Mouse (Mus musculus) cerebellum, postnatal 25 days (tissue): ENCODE results near the gene Tead2.

ENCODE experiments used
- DNase-seq, 2 experiments: peaks; one replicate each; pipeline ENCODE4 v3.0.0; 2021; ENCODE audit warnings: mixed read lengths in 2 of 2

The Tead2 gene

DNA sequence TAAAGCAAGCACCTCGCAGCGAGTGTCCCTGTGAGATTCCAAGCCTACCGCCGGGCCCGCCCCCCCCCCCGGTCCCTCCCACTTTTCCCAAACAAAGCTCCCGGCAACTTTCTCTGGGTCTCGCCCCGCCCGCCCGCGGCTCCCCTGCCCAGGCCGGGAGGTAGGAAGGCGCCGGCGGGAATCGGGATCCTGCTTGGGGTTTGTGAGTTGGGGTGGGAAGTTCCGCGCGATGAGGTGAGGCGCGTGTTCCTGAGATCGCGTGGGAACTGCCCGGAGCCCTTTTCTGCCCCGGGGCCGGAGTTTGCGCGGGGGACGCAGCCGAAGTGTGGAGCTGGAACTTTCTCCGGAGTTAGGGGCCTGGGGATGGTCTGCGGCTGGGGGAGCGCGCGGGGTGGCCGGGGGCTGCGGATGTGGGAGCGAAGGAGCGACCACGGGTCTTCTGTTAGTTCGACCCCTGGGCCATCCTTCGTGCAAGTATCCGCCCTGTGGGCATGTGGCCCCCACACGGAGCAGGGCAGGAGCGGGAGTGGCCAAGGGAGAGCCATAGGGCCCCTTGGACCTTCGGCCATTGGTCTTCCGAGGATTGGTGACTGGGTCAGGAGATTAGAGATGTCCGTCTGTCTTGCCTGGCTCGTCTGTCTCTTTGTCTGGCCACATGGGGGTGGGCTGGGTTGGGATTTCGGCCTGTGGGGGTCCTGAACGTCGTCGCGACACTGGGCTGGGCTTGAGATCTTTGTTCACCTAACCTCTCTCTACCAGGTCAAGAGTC is at the start of gene Tead2:
Tead2 (plus strand) TSS at position 81 of the 769 bp plus-strand sequence.
- no peak for DNase-seq

DNA sequence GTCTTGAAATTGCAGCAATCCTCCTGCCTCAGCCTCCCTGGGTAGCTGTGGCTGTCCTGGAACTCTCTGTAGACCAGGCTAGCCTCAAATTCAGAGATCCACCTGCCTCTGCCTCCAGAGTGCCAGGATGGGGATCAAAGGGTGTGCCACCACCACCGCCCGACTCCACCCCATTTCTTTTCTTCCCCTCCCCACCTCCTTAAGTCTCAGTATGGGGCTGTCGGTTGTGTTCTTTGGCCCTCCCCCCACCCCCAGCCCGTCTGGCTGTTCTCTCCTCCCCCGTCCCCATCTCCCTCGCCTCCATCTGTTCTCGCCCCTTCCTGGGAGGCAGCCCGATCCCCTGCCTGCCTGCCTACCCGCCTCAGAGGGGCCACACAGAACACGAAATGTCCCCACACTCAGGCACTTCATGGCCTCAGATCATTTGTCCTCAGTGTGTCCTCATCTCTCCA is 48.6 kb upstream of the Tead2 start:
- DNase-seq, result peak; percentile 77 to 80

DNA sequence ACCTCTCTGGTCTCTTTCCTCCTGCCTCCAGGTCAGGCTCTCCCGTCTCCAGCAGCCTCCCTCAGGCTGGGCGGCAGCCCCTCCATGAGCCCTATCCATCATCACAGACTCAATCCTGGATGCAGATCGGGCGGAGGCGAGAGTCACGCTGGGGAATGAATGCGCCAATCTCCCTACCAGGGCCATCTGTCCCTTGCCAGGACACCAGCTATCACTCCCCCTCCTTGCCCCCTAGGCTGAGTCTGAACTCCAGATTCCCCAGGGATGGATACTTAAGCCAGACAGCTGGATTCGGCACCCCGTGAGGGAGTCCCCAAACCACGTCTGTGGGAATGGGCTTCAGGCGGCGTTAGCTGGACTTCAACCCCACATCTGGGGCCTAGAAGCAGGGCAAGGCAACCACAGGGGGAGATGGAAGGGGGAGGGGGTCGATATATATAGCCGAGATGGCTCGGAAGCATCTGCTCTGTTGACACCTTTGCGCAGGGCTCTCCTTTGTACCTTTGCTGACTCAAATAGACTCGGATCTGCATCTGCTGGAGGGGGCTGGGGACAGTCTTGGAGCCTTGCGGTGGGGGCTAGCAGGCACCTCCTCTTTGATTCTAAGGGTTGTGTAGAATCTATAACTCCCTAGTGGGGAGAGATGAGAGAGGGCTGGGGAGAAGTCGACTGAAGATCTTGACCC is 47.6 kb upstream of the Tead2 start:
- peak; percentile 87 for DNase-seq

GRCm38 (mm10) chr7:45168656-45169055 is 46.9 kb upstream of the Tead2 start:
- DNase-seq, result peak; percentile 70 to 75

GRCm38 (mm10) chr7:45169495-45169894 is 46.1 kb upstream of the Tead2 start:
- peak; percentile 77 to 83 for DNase-seq

GRCm38 (mm10) chr7:45172974-45173373 is 42.6 kb upstream of the Tead2 start:
- DNase-seq, result peak; percentile 59 to 78

- peak in 1 of 2 experiments; percentile 54 for DNase-seq
Observed at GRCm38 (mm10) chr7:45173772-45174171, 41.8 kb upstream of the Tead2 start.

GRCm38 (mm10) chr7:45174567-45175280 is 40.8 kb upstream of the Tead2 start:
- DNase-seq, result peak; percentile 54 to 62

DNA sequence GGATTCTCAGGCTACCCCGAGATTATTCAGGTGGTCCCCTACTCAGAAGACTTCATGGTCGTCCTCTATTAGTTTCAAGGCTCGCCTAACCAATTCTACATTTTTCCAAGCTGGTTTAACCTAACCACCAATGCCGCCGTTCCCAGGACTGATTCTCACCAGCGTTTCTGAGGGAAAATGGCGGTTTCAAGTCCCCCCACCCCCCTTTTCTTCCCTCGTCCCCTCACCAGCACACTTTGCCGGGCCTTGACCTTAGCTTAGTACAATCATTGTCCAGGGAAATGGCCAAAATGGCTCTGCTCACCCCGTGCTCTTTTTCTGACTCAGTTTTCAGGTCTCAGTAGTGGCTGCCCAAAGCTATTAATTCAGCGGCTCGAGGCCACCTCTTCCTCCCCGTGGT is 40.2 kb upstream of the Tead2 start:
- DNase-seq, result no peak

- DNase-seq, result peak in 1 of 2 experiments; percentile 55
Observed at GRCm38 (mm10) chr7:45175929-45176328, 39.6 kb upstream of the Tead2 start.

GRCm38 (mm10) chr7:45176356-45176755 is 39.2 kb upstream of the Tead2 start:
- DNase-seq, result peak; percentile 49 to 63

GRCm38 (mm10) chr7:45178550-45178949 is 37.0 kb upstream of the Tead2 start:
- DNase-seq, result peak; percentile 10 to 39

- DNase-seq, result no peak
Observed at GRCm38 (mm10) chr7:45179469-45179868, 36.1 kb upstream of the Tead2 start, which contains the start of gene Gfy. TSS of gene Gfy (minus strand) at chr7:45179569.

DNA sequence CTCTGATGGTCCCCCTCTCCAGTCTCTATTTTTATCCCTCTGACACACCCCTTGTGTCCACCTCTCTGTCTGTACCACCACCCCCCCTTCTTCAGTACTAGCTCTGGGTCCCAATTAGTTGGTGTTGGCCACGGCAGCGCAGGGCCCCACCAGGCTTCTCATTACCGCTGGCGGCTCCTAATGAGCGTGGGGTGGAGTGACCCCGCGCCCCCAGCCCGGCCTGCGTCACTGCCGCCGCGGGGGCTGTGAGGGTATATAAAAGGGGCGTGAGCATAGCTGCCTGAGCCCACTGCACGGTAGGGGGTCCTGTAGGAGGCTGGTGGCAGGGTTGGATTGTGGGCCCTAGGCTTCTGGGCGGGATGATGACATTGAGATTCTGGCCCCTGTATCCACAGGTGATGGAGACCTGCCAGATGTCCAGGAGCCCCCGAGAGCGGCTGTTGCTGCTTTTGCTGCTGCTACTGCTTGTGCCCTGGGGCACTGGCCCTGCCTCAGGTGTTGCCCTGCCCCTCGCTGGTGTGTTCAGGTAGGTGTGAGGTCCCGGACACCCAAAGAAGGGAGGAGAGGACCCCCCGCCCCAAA is 34.6 kb upstream of the Tead2 start, which contains the start of gene Pth2:
Pth2 (plus strand) TSS at position 100 of the 582 bp plus-strand sequence.
- peak in 1 of 2 experiments; percentile 37 for DNase-seq

DNA sequence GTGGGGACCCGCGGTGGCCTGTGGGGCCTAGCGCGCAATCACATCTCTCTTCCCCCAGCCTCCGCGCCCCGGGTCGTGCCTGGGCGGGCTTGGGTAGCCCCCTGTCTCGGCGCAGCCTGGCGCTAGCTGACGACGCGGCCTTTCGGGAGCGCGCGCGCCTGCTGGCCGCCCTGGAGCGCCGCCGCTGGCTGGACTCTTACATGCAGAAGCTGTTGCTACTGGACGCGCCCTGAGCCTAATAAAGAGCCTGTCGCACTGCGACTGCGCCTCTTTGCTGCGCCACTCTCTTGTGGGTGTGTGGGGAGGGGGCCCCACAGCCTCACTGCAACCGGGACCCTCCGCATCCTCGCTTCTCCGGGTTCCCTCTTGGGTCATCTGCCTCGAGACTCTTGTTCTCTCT is 34.0 kb upstream of the Tead2 start:
- peak in 1 of 2 experiments; percentile 53 for DNase-seq

GRCm38 (mm10) chr7:45182199-45182601 is 33.4 kb upstream of the Tead2 start:
- DNase-seq, result peak; percentile 89 to 91

DNA sequence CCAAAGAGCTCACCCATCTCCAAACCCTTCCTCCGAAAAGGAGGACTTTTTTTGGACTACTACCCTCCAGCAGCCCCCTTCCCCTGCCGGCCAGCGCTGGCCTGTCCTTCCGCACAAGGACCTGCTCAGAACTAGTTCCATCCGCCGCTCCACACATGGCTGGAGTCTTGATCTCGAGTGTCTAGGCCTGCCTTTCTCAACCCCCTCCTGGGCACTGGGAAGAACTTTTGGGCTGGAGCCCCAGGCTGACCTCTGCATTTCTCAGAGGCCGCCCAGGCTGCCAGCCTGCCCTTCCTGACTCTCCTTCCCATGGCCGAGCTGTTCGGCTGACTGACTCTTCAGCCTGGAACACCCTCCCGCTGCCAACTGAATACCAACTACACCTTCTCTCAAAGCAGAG is 32.9 kb upstream of the Tead2 start:
- DNase-seq, result peak in 1 of 2 experiments; percentile 42

DNA sequence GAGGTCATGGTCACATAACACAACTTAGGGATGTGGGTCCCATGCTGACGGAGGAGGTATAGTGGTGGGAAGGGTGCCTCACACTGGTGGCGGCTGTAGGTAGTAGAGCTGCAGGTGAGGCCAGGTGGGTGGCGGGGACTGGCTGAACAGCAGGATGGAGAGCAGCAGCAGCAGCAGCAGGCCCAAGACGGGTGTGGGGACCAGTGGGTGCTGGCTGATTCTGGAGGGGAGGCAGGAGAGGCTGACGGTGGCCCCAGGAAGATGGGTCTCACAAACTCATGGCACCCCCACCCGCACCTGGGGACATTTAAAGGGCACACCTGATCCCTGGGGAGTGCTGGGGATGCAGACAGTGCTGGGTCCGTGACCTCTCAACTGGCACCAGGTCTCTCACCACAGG is 31.9 kb upstream of the Tead2 start:
- DNase-seq, result no peak

DNA sequence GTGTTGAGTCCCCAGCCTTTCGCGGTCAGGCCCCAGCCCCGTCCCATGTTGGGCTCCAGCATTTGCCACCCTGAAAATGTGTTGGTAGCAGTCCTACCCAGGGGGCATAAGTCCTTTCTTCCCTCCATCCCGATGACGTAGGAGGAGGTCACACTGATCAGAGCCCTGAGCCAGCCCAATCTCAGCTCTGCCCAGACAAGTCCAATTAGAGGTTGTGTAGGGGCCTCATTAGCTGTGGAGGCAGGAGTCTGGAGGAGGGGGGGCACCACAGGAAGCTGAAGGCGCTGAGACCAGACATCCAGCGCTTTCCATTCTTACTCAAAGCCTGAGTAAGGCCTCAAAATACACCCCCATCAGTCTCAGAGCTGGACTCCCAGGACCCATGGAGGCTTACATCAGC is 29.6 kb upstream of the Tead2 start:
- DNase-seq, result no peak

GRCm38 (mm10) chr7:45189600-45189999 is 26.0 kb upstream of the Tead2 start:
- DNase-seq, result peak; percentile 36 to 38

DNA sequence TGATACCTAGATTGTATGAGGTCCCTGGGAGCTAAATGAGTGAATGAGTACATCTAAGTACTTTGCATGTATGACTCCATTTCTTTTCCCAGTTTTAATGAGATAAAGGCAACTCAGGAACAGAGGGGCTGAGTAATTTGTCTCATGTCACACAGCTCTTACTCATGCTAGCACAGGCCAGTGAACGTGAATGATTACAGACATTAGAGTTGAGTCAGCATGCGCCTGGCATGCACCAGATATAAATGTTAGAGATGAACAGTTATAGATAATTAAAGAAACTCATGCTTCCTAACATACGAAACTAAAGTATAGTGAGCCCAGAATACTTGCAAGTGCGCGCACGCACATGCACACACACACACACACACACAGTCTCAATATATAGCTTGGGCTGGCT is 25.4 kb upstream of the Tead2 start:
- DNase-seq, result no peak

DNA sequence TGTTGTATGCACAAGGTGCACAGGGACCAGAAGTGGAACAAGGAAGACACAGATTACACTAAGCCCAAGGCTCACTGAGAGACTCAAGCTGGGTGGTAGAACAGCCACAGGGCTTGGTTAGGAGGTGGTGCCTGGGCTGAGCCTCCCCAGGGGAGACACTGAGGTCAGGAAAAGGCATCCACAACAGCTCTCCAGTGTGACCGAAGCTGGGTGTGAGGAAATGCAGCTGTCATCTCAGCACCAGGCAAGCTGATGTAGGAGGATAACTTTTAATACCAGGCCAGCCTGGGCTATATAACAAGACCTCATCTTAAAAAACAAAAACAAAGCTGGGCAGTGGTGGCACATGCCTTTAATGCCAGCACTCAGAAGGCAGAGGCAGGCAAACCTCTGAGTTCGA is 24.4 kb upstream of the Tead2 start:
- peak in 1 of 2 experiments; percentile 19 for DNase-seq
